Mouse (Mus musculus) forebrain, embryonic 11.5 days (tissue): ENCODE data around the gene 4930522H14Rik. TPM values are rescaled to one million over a fixed set of nuclear protein-coding genes. Genes with fewer than 3 reads are reported as not detected.
A peak's percentile ranks its signal among the peaks of the same experiment; 100 is the strongest.

Experiments
- ATAC-seq: fragments of 200-750 bp; cut with Nextera tagmentation; replicated peaks from 2 replicates; pipeline ENCODE4 v1.8.0; 2017; ENCODE audit warnings: moderate TSS enrichment; ENCODE audit not compliant: low FRiP score
- DNase-seq: peaks from one replicate; pipeline ENCODE4 v3.0.0-alpha.2; 2017; ENCODE audit warnings: low spot score
- H3K27ac ChIP-seq: fragments of 300-500 bp; sonication (generic); 2 replicates; pipeline ENCODE4 v1.5.1; 2014; ENCODE audit warnings: low read depth, low read length
- H3K27me3 ChIP-seq: fragments of 300-500 bp; sonication (generic); 2 replicates; pipeline ENCODE4 v1.6.1; 2014; ENCODE audit warnings: mild to moderate bottlenecking, low read length, mixed read lengths; ENCODE audit not compliant: control insufficient read depth, insufficient read depth
- H3K36me3 ChIP-seq: fragments of 300-500 bp; sonication (generic); 2 replicates; pipeline ENCODE4 v1.6.1; 2014; ENCODE audit warnings: mild to moderate bottlenecking, low read length, moderate library complexity, mixed read lengths; ENCODE audit not compliant: control insufficient read depth, insufficient read depth
- H3K4me1 ChIP-seq: fragments of 300-500 bp; sonication (generic); replicated peaks from 2 replicates; pipeline ENCODE4 v1.6.1; 2014; ENCODE audit warnings: low read length, mixed read lengths; ENCODE audit not compliant: control insufficient read depth, insufficient read depth
- H3K4me2 ChIP-seq: fragments of 300-500 bp; sonication (generic); 2 replicates; pipeline ENCODE4 v1.6.1; 2014; ENCODE audit warnings: low read depth, mild to moderate bottlenecking, low read length, moderate library complexity, mixed read lengths; ENCODE audit not compliant: severe bottlenecking
- H3K4me3 ChIP-seq: fragments of 300-500 bp; sonication (generic); 2 replicates; pipeline ENCODE4 v1.5.1; 2014; ENCODE audit warnings: low read depth, low read length
- H3K9ac ChIP-seq: fragments of 300-500 bp; sonication (generic); 2 replicates; pipeline ENCODE4 v1.6.1; 2014; ENCODE audit warnings: low read length
- H3K9me3 ChIP-seq: fragments of 300-500 bp; sonication (generic); 2 replicates; pipeline ENCODE4 v1.6.1; 2016; ENCODE audit warnings: low read length, mixed read lengths; ENCODE audit not compliant: control insufficient read depth
- WGBS: fragments of 180-500 bp; shearing (Covaris S2); extraction: QIAGEN DNeasy Blood & Tissue Kit; methylation state at CpG from one replicate; pipeline ENCODE4 v1.1.7; 2014; 5-methylcytosine and 5-hydroxymethylcytosine counted together
- polyA plus RNA-seq: library from polyadenylated mRNA; unstranded; fragments of >200 nt; fragmentation: Nextera tagmentation; extraction: Ambion mirVana; gene quantifications from 2 replicates; pipeline ENCODE4 v1.2.1, GENCODE M21; 2014

4930522H14Rik gene
- polyA plus RNA-seq, 1 experiment from 2014 or later, result not detected

- Histone ChIP-seq H3K4me3 (no peak overlapping the region), H3K36me3 (no peaks in the 10 kb centered on the region), H3K9ac (no peak overlapping the region), H3K27ac (no peak overlapping the region), H3K27me3 (no peaks in the 10 kb centered on the region), H3K4me1 (no peaks in the 10 kb centered on the region), H3K9me3 (no peaks in the 10 kb centered on the region), H3K4me2 (no peak overlapping the region)
- DNase-seq, result no peak
- 59% methylated on average over 11 of the region's 11 CpGs for WGBS
- ATAC-seq, result no peak
Measured at GRCm38 (mm10) chr4:109550338-109551150, 19.4 kb upstream of the 4930522H14Rik start.

GRCm38 (mm10) chr4:109547306-109547705 is 16.2 kb upstream of the 4930522H14Rik start:
- ATAC-seq (no peak), DNase-seq (no peak)
- H3K9ac ChIP-seq, result no peak overlapping the region
- H3K27ac ChIP-seq, result no peak overlapping the region
- no peaks in the 10 kb centered on the region for H3K36me3 ChIP-seq
- H3K27me3 ChIP-seq, result no peaks in the 10 kb centered on the region
- no peaks in the 10 kb centered on the region for H3K9me3 ChIP-seq
- no peaks in the 10 kb centered on the region for H3K4me1 ChIP-seq
- H3K4me3 ChIP-seq, result no peak overlapping the region
- WGBS, result 33% methylated on average over 2 of the region's 2 CpGs
- H3K4me2 ChIP-seq, result no peak overlapping the region

DNA sequence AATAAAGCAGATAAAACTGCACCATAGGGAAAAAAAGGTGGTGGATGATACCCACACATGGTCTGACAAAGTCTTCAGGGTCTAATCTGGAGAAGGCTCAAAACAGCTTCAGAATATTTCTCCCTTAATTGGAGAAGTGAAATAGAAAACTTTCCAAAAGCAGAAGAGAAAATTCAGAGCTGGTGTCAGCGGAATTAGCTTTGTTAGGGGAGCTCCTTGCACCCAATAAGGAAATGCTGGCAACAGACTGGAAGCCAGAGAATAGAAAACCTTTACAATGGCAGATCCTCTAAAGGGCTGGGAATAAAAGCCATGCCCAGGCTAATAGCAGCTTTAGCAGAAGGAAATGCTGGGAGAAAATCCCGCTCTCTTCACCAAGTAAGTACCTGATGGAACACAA is 15.4 kb upstream of the 4930522H14Rik start:
- Histone ChIP-seq H3K9ac (no peak overlapping the region), H3K9me3 (no peaks in the 10 kb centered on the region), H3K4me1 (no peaks in the 10 kb centered on the region), H3K4me2 (no peak overlapping the region), H3K4me3 (no peak overlapping the region), H3K27ac (no peak overlapping the region), H3K27me3 (no peaks in the 10 kb centered on the region), H3K36me3 (no peaks in the 10 kb centered on the region)
- ATAC-seq (no peak), DNase-seq (no peak)
- WGBS, result 75% methylated on average over 2 of the region's 2 CpGs

DNA sequence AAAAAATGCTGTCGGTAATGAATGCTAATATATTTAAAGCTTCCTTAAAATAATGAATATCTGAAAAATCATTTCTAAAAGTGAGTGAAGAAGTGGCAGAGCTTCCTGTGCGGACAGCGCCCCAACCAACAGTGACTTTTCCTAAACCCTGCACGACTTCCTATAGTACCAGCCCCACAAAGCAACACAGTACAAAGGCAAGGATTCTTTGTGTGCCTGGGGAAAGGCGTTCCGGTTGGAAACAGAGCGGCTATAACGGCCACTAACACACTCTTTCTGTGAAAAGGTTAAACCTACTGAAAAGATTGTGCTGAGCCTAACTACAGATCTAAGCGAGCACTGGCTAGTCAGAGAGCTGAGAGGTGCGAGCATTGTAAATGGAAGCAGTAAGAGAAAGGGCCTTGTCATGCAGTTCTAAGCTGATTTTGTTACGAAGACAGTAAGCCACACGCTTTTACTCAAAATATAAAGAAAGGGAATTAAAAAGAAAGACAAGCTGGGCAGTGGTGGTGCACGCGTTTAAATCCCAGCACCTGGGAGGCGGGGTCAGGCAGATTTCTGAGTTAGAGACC is 766 bp downstream of the 4930522H14Rik start:
- H3K36me3 ChIP-seq, result no peaks in the 10 kb centered on the region
- H3K27ac ChIP-seq, result no peak overlapping the region
- no peak overlapping the region for H3K9ac ChIP-seq
- ATAC-seq (0 out of 2 replicates have a peak, but pooled peaks have one; percentile 55), DNase-seq (no peak)
- no peaks in the 10 kb centered on the region for H3K9me3 ChIP-seq
- 0 out of 2 replicates have a peak overlapping the region, but pooled peaks have one; percentile 1 for H3K4me2 ChIP-seq
- H3K4me1 ChIP-seq, result no peaks in the 10 kb centered on the region
- H3K27me3 ChIP-seq, result no peaks in the 10 kb centered on the region
- no peak overlapping the region for H3K4me3 ChIP-seq
- WGBS, result 27% methylated on average over 15 of the region's 15 CpGs

- H3K27me3 ChIP-seq, result no peaks in the 10 kb centered on the region
- H3K4me3 ChIP-seq, result no peak overlapping the region
- DNase-seq, result peak; percentile 53
- H3K27ac ChIP-seq, result no peak overlapping the region
- H3K9ac ChIP-seq, result no peak overlapping the region
- H3K9me3 ChIP-seq, result no peaks in the 10 kb centered on the region
- 8% methylated on average over 5 of the region's 5 CpGs for WGBS
- ATAC-seq, result peak; percentile 71; the same call in 1 of the 2 replicates
- H3K4me2 ChIP-seq, result no peak overlapping the region
- no peaks in the 10 kb centered on the region for H3K36me3 ChIP-seq
- no peaks in the 10 kb centered on the region for H3K4me1 ChIP-seq
Measured at GRCm38 (mm10) chr4:109504885-109505284, 26.2 kb downstream of the 4930522H14Rik start.

- 87% methylated on average over 11 of the region's 11 CpGs for WGBS
- Histone ChIP-seq H3K9me3 (no peaks in the 10 kb centered on the region), H3K4me3 (no peak overlapping the region), H3K4me2 (no peak overlapping the region), H3K4me1 (no peaks in the 10 kb centered on the region), H3K27me3 (no peaks in the 10 kb centered on the region), H3K36me3 (no peaks in the 10 kb centered on the region), H3K27ac (no peak overlapping the region), H3K9ac (no peak overlapping the region)
- ATAC-seq (no peak), DNase-seq (no peak)
Measured at GRCm38 (mm10) chr4:109498476-109498875, 32.6 kb downstream of the 4930522H14Rik start.

DNA sequence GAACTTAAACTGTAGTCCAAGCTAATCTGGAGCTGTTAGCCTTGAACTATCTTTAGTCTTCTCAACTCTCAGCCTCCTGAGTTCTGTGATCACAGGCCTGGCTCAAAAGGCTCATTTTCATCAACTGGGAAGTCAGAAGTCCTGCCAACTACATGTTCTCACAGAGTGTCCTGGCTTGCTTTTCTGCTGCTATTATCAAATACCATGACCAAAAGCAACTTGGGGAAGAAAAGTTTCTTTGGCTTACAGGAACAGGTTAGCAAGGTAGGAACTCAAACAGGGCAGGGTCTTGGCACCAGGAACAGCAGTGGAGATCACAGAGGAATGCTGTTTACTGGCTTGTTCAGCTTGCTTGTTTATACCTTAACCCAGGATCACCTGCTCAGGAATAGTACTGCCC is 37.5 kb downstream of the 4930522H14Rik start:
- Histone ChIP-seq H3K36me3 (no peaks in the 10 kb centered on the region), H3K4me3 (no peak overlapping the region)
- ATAC-seq, result no peak

DNA sequence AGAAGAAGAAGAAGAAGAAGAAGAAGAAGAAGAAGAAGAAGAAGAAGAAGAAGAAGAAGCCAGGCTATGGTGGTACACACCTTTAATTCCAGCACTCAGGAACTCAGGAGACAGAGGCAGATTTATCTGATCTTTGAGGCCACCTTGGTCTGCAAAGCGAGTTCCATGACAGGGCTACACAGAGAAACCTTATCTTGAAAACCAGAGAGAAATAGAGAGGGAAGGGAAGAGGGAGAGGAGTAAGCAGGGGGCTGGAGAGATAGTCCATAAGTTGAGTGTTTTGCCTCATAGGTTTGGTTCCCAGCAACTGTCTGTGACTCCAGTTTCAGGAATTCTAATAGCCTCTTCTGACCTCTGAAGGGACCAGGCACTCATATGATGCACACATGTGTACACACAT is 42.3 kb downstream of the 4930522H14Rik start:
- no peaks in the 10 kb centered on the region for H3K36me3 ChIP-seq
- no peak overlapping the region for H3K4me2 ChIP-seq
- DNase-seq (no peak), ATAC-seq (no peak)
- 84% methylated on average over 1 of the region's 1 CpGs for WGBS
- no peak overlapping the region for H3K9ac ChIP-seq
- H3K27me3 ChIP-seq, result no peaks in the 10 kb centered on the region
- H3K27ac ChIP-seq, result no peak overlapping the region
- H3K4me3 ChIP-seq, result no peak overlapping the region
- H3K9me3 ChIP-seq, result no peaks in the 10 kb centered on the region
- H3K4me1 ChIP-seq, result no peaks in the 10 kb centered on the region

More for the DNA sequence above, 37.5 kb downstream of the 4930522H14Rik start:
- Histone ChIP-seq H3K4me2 (no peak overlapping the region), H3K4me1 (no peaks in the 10 kb centered on the region), H3K27ac (no peak overlapping the region), H3K27me3 (no peaks in the 10 kb centered on the region), H3K9me3 (no peaks in the 10 kb centered on the region), H3K9ac (no peak overlapping the region)
- DNase-seq, result no peak

DNA sequence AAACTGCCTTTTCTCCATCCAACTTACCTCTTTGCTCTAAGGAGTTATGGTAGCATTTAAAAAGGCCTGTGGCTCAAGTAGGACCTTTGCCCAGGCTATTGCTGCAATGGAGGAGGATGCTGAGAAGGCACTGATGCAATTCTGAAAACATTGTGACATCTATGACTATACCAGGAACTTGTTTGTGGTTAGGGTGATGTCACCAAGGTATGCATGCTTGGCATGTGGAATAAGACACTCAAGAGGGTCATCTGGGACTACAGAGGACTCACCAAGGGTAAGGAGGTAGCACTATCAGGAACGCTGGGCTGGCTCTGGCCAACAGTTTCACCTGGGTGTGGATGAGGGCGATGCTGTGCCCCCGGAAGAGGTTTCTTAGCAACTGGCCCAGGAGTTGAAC is 46.5 kb downstream of the 4930522H14Rik start, which contains the start of gene Rnf11:
Gene Rnf11, minus strand, starts transcription at position 108 of the 400 bp plus-strand sequence.
- Histone ChIP-seq H3K27me3 (no peaks in the 10 kb centered on the region), H3K4me1 (no peaks in the 10 kb centered on the region), H3K4me2 (no peak within 1 kb of the TSS), H3K9me3 (no peaks in the 10 kb centered on the region), H3K9ac (no peak within 1 kb of the TSS), H3K27ac (no peak within 1 kb of the TSS), H3K4me3 (no peak within 1 kb of the TSS), H3K36me3 (no peaks in the 10 kb centered on the region)
- 83% methylated on average over 3 of the region's 3 CpGs for WGBS
- ATAC-seq (no peak), DNase-seq (no peak)
